Mouse (Mus musculus) hindbrain, embryonic 12.5 days (tissue): ENCODE measurements around the gene Dnajc5g. TPM values are rescaled to one million over a fixed set of nuclear protein-coding genes. Genes with fewer than 3 reads are reported as not detected.

ENCODE experiments used
- ATAC-seq: fragments of 200-750 bp; cut with Nextera tagmentation; 2 replicates; pipeline ENCODE4 v1.8.0; 2017; ENCODE audit warnings: moderate TSS enrichment; ENCODE audit not compliant: low FRiP score
- H3K27ac ChIP-seq: fragments of 300-500 bp; sonication (generic); 2 replicates; pipeline ENCODE4 v1.5.1; 2016; ENCODE audit warnings: mild to moderate bottlenecking
- H3K27me3 ChIP-seq: fragments of 300-500 bp; sonication (generic); 2 replicates; pipeline ENCODE4 v1.6.1; 2016; ENCODE audit warnings: mild to moderate bottlenecking
- H3K36me3 ChIP-seq: fragments of 300-500 bp; sonication (generic); 2 replicates; pipeline ENCODE4 v1.6.1; 2016; ENCODE audit warnings: mild to moderate bottlenecking
- H3K4me1 ChIP-seq: fragments of 300-500 bp; sonication (generic); 2 replicates; pipeline ENCODE4 v1.6.1; 2016
- H3K4me2 ChIP-seq: fragments of 300-500 bp; sonication (generic); replicated peaks from 2 replicates; pipeline ENCODE4 v1.6.1; 2016; ENCODE audit warnings: mild to moderate bottlenecking
- H3K4me3 ChIP-seq: fragments of 300-500 bp; sonication (generic); 2 replicates; pipeline ENCODE4 v1.5.1; 2016; ENCODE audit warnings: mild to moderate bottlenecking
- H3K9ac ChIP-seq: fragments of 300-500 bp; sonication (generic); 2 replicates; pipeline ENCODE4 v1.6.1; 2016; ENCODE audit warnings: mild to moderate bottlenecking, moderate library complexity
- H3K9me3 ChIP-seq: fragments of 300-500 bp; sonication (generic); replicated peaks from 2 replicates; pipeline ENCODE4 v1.6.1; 2016; ENCODE audit warnings: mild to moderate bottlenecking
- WGBS: fragments of 180-500 bp; shearing (Covaris S2); methylation state at CpG from one replicate; pipeline ENCODE4 v1.1.7; 2016; 5-methylcytosine and 5-hydroxymethylcytosine counted together
- polyA plus RNA-seq: library from polyadenylated mRNA; unstranded; fragments of >200 nt; fragmentation: Nextera tagmentation; extraction: Ambion mirVana; gene quantifications from 2 replicates; pipeline ENCODE4 v1.2.1, GENCODE M21; 2016

Gene Dnajc5g
- polyA plus RNA-seq, result not detected in 2 replicates

GRCm38 (mm10) chr5:31105814-31106335 lies at the start of gene Dnajc5g:
TSS of gene Dnajc5g (plus strand) at chr5:31106285.
- Histone ChIP-seq H3K4me1 (no peaks in the 10 kb centered on the region), H3K27me3 (peaks cover 6% of the 10 kb centered on the region; the same call in 1 of the 2 replicates), H3K4me3 (no peak within 1 kb of the TSS), H3K36me3 (no peaks in the 10 kb centered on the region), H3K9ac (no peak within 1 kb of the TSS), H3K27ac (no peak within 1 kb of the TSS), H3K9me3 (no peaks in the 10 kb centered on the region), H3K4me2 (no peak within 1 kb of the TSS)
- no peak for ATAC-seq
- 85% methylated on average over 9 of the region's 9 CpGs for WGBS

GRCm38 (mm10) chr5:31069810-31070209 lies 36.3 kb upstream of the Dnajc5g start:
- Histone ChIP-seq H3K4me1 (no peaks in the 10 kb centered on the region), H3K27me3 (no peaks in the 10 kb centered on the region), H3K9me3 (no peaks in the 10 kb centered on the region), H3K27ac (no peak overlapping the region), H3K4me3 (no peak overlapping the region), H3K4me2 (no peak overlapping the region), H3K36me3 (peaks cover 92% of the 10 kb centered on the region), H3K9ac (no peak overlapping the region)
- WGBS, result 92% methylated on average over 3 of the region's 3 CpGs
- no peak for ATAC-seq

GRCm38 (mm10) chr5:31071059-31071458 lies 35.0 kb upstream of the Dnajc5g start:
- 92% methylated on average over 2 of the region's 2 CpGs for WGBS
- H3K9ac ChIP-seq, result no peak overlapping the region
- H3K36me3 ChIP-seq, result peaks cover 97% of the 10 kb centered on the region
- H3K27ac ChIP-seq, result no peak overlapping the region
- no peaks in the 10 kb centered on the region for H3K4me1 ChIP-seq
- no peaks in the 10 kb centered on the region for H3K9me3 ChIP-seq
- no peaks in the 10 kb centered on the region for H3K27me3 ChIP-seq
- no peak overlapping the region for H3K4me2 ChIP-seq
- no peak for ATAC-seq
- no peak overlapping the region for H3K4me3 ChIP-seq

GRCm38 (mm10) chr5:31071821-31072220 lies 34.3 kb upstream of the Dnajc5g start:
- 94% methylated on average over 11 of the region's 11 CpGs for WGBS
- H3K27ac ChIP-seq, result no peak overlapping the region
- H3K36me3 ChIP-seq, result peaks cover 98% of the 10 kb centered on the region

GRCm38 (mm10) chr5:31073176-31073575 lies 32.9 kb upstream of the Dnajc5g start:
- WGBS, result 92% methylated on average over 12 of the region's 12 CpGs
- no peak overlapping the region for H3K9ac ChIP-seq
- no peak overlapping the region for H3K27ac ChIP-seq
- H3K9me3 ChIP-seq, result no peaks in the 10 kb centered on the region
- no peaks in the 10 kb centered on the region for H3K27me3 ChIP-seq
- no peaks in the 10 kb centered on the region for H3K4me1 ChIP-seq
- no peak overlapping the region for H3K4me3 ChIP-seq
- no peak overlapping the region for H3K4me2 ChIP-seq
- H3K36me3 ChIP-seq, result peaks cover 98% of the 10 kb centered on the region
- ATAC-seq, result no peak

More at GRCm38 (mm10) chr5:31071821-31072220, 34.3 kb upstream of the Dnajc5g start:
- H3K4me2 ChIP-seq, result no peak overlapping the region
- H3K9me3 ChIP-seq, result no peaks in the 10 kb centered on the region
- no peak overlapping the region for H3K4me3 ChIP-seq
- no peak overlapping the region for H3K9ac ChIP-seq
- no peaks in the 10 kb centered on the region for H3K4me1 ChIP-seq
- H3K27me3 ChIP-seq, result no peaks in the 10 kb centered on the region
- no peak for ATAC-seq

GRCm38 (mm10) chr5:31076346-31076745 lies 29.7 kb upstream of the Dnajc5g start:
- Histone ChIP-seq H3K4me3 (no peak overlapping the region), H3K36me3 (peaks cover 74% of the 10 kb centered on the region), H3K27me3 (no peaks in the 10 kb centered on the region), H3K9ac (no peak overlapping the region), H3K4me2 (no peak overlapping the region), H3K9me3 (no peaks in the 10 kb centered on the region), H3K27ac (no peak overlapping the region), H3K4me1 (no peaks in the 10 kb centered on the region)
- 85% methylated on average over 13 of the region's 13 CpGs for WGBS
- no peak for ATAC-seq

GRCm38 (mm10) chr5:31080059-31080794 lies 25.9 kb upstream of the Dnajc5g start:
- Histone ChIP-seq H3K4me3 (no peak overlapping the region), H3K4me1 (peaks cover 22% of the 10 kb centered on the region), H3K27ac (no peak overlapping the region), H3K27me3 (peaks cover 3% of the 10 kb centered on the region; the same call in 1 of the 2 replicates), H3K4me2 (no peak overlapping the region), H3K9ac (no peak overlapping the region), H3K9me3 (no peaks in the 10 kb centered on the region), H3K36me3 (peaks cover 36% of the 10 kb centered on the region)
- WGBS, result 83% methylated on average over 13 of the region's 13 CpGs
- no peak for ATAC-seq

- peaks cover 3% of the 10 kb centered on the region; the same call in 1 of the 2 replicates for H3K27me3 ChIP-seq
- no peak overlapping the region for H3K4me2 ChIP-seq
- 63% methylated on average over 3 of the region's 3 CpGs for WGBS
- H3K4me3 ChIP-seq, result no peak overlapping the region
- H3K27ac ChIP-seq, result no peak overlapping the region
- ATAC-seq, result no peak
- H3K4me1 ChIP-seq, result peaks cover 22% of the 10 kb centered on the region
- no peaks in the 10 kb centered on the region for H3K9me3 ChIP-seq
- H3K36me3 ChIP-seq, result peaks cover 30% of the 10 kb centered on the region
- no peak overlapping the region for H3K9ac ChIP-seq
Observed at GRCm38 (mm10) chr5:31080795-31081164, 25.3 kb upstream of the Dnajc5g start.

GRCm38 (mm10) chr5:31081386-31081785 lies 24.7 kb upstream of the Dnajc5g start:
- Histone ChIP-seq H3K9ac (no peak overlapping the region), H3K4me3 (no peak overlapping the region), H3K9me3 (no peaks in the 10 kb centered on the region), H3K27me3 (peaks cover 3% of the 10 kb centered on the region; the same call in 1 of the 2 replicates), H3K27ac (no peak overlapping the region), H3K4me1 (peaks cover 27% of the 10 kb centered on the region), H3K4me2 (no peak overlapping the region), H3K36me3 (peaks cover 24% of the 10 kb centered on the region)
- no peak for ATAC-seq
- WGBS, result 77% methylated on average over 3 of the region's 3 CpGs

- no peaks in the 10 kb centered on the region for H3K9me3 ChIP-seq
- H3K36me3 ChIP-seq, result peaks cover 15% of the 10 kb centered on the region
- 13% methylated on average over 5 of the region's 5 CpGs for WGBS
- peaks cover 34% of the 10 kb centered on the region for H3K4me1 ChIP-seq
- peak overlapping the region; percentile 85 for H3K27ac ChIP-seq
- H3K27me3 ChIP-seq, result peaks cover 3% of the 10 kb centered on the region; the same call in 1 of the 2 replicates
- H3K4me3 ChIP-seq, result no peak overlapping the region
- no peak overlapping the region for H3K9ac ChIP-seq
- ATAC-seq, result 0 out of 2 replicates have a peak, but pooled peaks have one; percentile 24
- H3K4me2 ChIP-seq, result no peak overlapping the region
Observed at GRCm38 (mm10) chr5:31082355-31082754, 23.7 kb upstream of the Dnajc5g start.

- H3K36me3 ChIP-seq, result peaks cover 7% of the 10 kb centered on the region
- peak; percentile 46 for ATAC-seq
- 33% methylated on average over 12 of the region's 12 CpGs for WGBS
- H3K4me2 ChIP-seq, result peak overlapping the region; percentile 13
- H3K27ac ChIP-seq, result peak overlapping the region; percentile 85
- no peak overlapping the region; the same call in 1 of the 2 replicates for H3K9ac ChIP-seq
- H3K4me1 ChIP-seq, result peaks cover 34% of the 10 kb centered on the region
- no peak overlapping the region for H3K4me3 ChIP-seq
- peaks cover 8% of the 10 kb centered on the region for H3K27me3 ChIP-seq
- no peaks in the 10 kb centered on the region for H3K9me3 ChIP-seq
Observed at GRCm38 (mm10) chr5:31082935-31083625, 23.0 kb upstream of the Dnajc5g start.

- Histone ChIP-seq H3K27ac (peak overlapping the region; percentile 85), H3K9ac (peak overlapping the region; percentile 35; the same call in 1 of the 2 replicates)
Observed at GRCm38 (mm10) chr5:31083949-31084348, 22.1 kb upstream of the Dnajc5g start.

More at GRCm38 (mm10) chr5:31083949-31084348, 22.1 kb upstream of the Dnajc5g start:
- H3K4me3 ChIP-seq, result no peak overlapping the region
- H3K9me3 ChIP-seq, result no peaks in the 10 kb centered on the region
- WGBS, result 7% methylated on average over 8 of the region's 8 CpGs
- peak overlapping the region; percentile 13; the same call in 1 of the 2 replicates for H3K4me2 ChIP-seq
- no peaks in the 10 kb centered on the region for H3K36me3 ChIP-seq
- H3K4me1 ChIP-seq, result peaks cover 34% of the 10 kb centered on the region
- peak; percentile 73 for ATAC-seq
- H3K27me3 ChIP-seq, result peaks cover 17% of the 10 kb centered on the region
